Mouse (Mus musculus) liver, embryonic 14.5 days (tissue): Measurements from ENCODE around the gene Zfp958.

ENCODE experiments used
- CTCF ChIP-seq: IDR thresholded peaks from 2 replicates; pipeline ENCODE4 v1.5.1; 2016; ENCODE audit warnings: antibody characterized with exemption, low read depth, control low read depth
- EP300 ChIP-seq: IDR thresholded peaks from 2 replicates; pipeline ENCODE4 v1.6.1; 2016; ENCODE audit warnings: antibody characterized with exemption, low read depth

- TF ChIP-seq EP300, result no peak
- TF ChIP-seq CTCF, result no peak
Observed at GRCm38 (mm10) chr8:4608896-4609295, 4.1 kb upstream of the Zfp958 start.
